Mouse (Mus musculus): Measurements from ENCODE around the gene Kctd20. TPM values are rescaled to one million over a fixed set of nuclear protein-coding genes. Genes with fewer than 3 reads are reported as not detected.

Kctd20 gene
- polyA plus RNA-seq, 1 experiment: 77.9 TPM

DNA sequence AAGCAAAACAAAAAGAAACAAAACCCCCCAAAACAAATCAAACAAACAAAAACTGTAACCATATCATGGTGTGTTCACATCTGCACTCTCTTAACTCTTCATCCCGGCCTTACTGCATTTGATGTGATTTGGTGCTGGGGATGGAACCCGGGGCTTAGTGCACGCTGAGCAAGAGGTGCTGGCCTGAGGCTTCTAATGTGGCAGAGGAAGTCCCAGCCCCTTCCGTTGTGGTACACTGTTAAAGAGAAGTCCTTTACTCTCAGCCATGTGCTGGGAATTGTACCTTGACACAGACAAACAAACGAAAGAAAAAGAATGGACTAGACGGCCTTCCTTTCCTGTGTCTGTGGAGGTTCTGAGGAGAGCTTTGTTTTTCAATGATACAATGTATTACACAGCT, 29.7 kb upstream of the Kctd20 start:
- H3K36me3 ChIP-seq (ENCODE audit: control insufficient read depth, insufficient read depth, low read length, poor library complexity, severe bottlenecking): no peaks in the 10 kb centered on the region
- no peaks in the 10 kb centered on the region for H3K9me3 ChIP-seq (replicated peaks; ENCODE audit: control insufficient read depth, insufficient read depth, low read length, poor library complexity, severe bottlenecking)
- H3K27me3 ChIP-seq (ENCODE audit: control insufficient read depth, insufficient read depth, low read length, poor library complexity, severe bottlenecking): no peaks in the 10 kb centered on the region
- no peak overlapping the region for H3K27ac ChIP-seq (ENCODE audit: insufficient read depth, low read length)
- H3K4me3 ChIP-seq (ENCODE audit: low read depth, low read length): no peak overlapping the region
- peaks cover 3% of the 10 kb centered on the region for H3K4me1 ChIP-seq (ENCODE audit: control insufficient read depth, insufficient read depth, low read length)
- no peak for TF ChIP-seq CTCF (IDR thresholded peaks at IDR 0.05; ENCODE audit: low read depth, low read length)
- TF ChIP-seq POLR2A (IDR thresholded peaks at IDR 0.05; ENCODE audit: insufficient read depth, low read length): no peak
- no peak for TF ChIP-seq EP300 (IDR thresholded peaks at IDR 0.05; ENCODE audit: insufficient read depth, low read depth, low read length)
- H3K9ac ChIP-seq (ENCODE audit: low read depth, poor library complexity, severe bottlenecking): no peak overlapping the region

DNA sequence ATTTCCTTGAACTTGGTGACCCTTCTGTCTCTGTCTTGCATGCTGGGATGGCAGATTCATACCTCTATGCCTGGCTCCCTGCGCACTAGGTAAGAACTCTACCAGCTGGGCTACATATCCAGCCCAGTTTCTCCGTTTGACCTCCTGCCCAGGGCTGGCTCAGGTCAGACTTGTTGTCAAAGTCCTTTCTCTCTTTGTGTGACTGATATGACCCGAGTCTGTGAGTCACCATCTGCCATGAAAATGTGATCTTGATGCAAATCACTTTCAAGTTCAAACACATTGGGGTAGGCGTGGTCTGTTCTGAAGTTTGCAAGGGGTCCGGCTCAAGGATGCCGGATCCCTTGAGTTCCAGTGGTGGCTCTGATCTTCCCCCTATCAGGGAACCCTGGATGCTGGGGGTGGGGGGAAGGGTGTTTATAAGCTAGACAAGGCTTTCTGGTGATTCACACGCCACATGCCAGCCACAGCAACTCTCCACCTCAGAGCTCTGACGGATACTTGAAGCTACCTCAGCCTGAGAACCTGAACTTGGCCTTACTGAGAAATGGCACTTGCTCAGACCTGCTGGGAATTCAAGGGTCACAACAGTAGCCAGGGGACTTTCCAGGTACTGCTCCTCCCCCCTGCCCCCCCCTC, 26.7 kb upstream of the Kctd20 start:
- no peak overlapping the region for H3K9ac ChIP-seq (ENCODE audit: low read depth, poor library complexity, severe bottlenecking)
- H3K4me1 ChIP-seq (ENCODE audit: control insufficient read depth, insufficient read depth, low read length): peaks cover 4% of the 10 kb centered on the region
- H3K36me3 ChIP-seq (ENCODE audit: control insufficient read depth, insufficient read depth, low read length, poor library complexity, severe bottlenecking): no peaks in the 10 kb centered on the region
- no peak overlapping the region for H3K27ac ChIP-seq (ENCODE audit: insufficient read depth, low read length)
- TF ChIP-seq POLR2A (IDR thresholded peaks at IDR 0.05; ENCODE audit: insufficient read depth, low read length): no peak
- no peak for TF ChIP-seq CTCF (IDR thresholded peaks at IDR 0.05; ENCODE audit: low read depth, low read length)
- TF ChIP-seq EP300 (IDR thresholded peaks at IDR 0.05; ENCODE audit: insufficient read depth, low read depth, low read length): no peak
- no peaks in the 10 kb centered on the region for H3K27me3 ChIP-seq (ENCODE audit: control insufficient read depth, insufficient read depth, low read length, poor library complexity, severe bottlenecking)
- H3K9me3 ChIP-seq (replicated peaks; ENCODE audit: control insufficient read depth, insufficient read depth, low read length, poor library complexity, severe bottlenecking): no peaks in the 10 kb centered on the region
- H3K4me3 ChIP-seq (ENCODE audit: low read depth, low read length): no peak overlapping the region

DNA sequence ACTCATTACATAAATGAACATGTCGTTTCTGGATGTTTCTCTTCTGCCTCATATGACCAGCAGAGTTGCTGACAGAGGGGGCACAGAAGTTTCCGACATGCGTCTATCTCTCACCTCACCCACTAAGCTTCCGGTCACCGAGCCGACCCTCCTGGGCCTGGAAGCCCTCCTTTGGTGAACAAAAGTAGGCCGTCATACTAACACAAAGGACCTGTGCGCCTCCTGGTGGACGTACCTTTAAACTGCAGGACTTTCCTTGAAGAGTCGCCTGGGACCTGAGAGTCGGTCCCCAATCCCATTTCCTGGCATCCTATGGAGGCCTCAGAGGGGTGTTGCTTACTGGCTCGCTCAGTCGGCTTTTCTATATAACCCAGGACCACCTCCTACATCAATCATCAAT, 25.4 kb upstream of the Kctd20 start:
- no peaks in the 10 kb centered on the region for H3K36me3 ChIP-seq (ENCODE audit: control insufficient read depth, insufficient read depth, low read length, poor library complexity, severe bottlenecking)
- no peaks in the 10 kb centered on the region for H3K9me3 ChIP-seq (replicated peaks; ENCODE audit: control insufficient read depth, insufficient read depth, low read length, poor library complexity, severe bottlenecking)
- TF ChIP-seq POLR2A (IDR thresholded peaks at IDR 0.05; ENCODE audit: insufficient read depth, low read length): no peak
- peak; percentile 71 for TF ChIP-seq CTCF (IDR thresholded peaks at IDR 0.05; ENCODE audit: low read depth, low read length)
- peaks cover 6% of the 10 kb centered on the region for H3K4me1 ChIP-seq (ENCODE audit: control insufficient read depth, insufficient read depth, low read length)
- H3K4me3 ChIP-seq (ENCODE audit: low read depth, low read length): no peak overlapping the region
- no peaks in the 10 kb centered on the region for H3K27me3 ChIP-seq (ENCODE audit: control insufficient read depth, insufficient read depth, low read length, poor library complexity, severe bottlenecking)
- H3K9ac ChIP-seq (ENCODE audit: low read depth, poor library complexity, severe bottlenecking): no peak overlapping the region
- H3K27ac ChIP-seq (ENCODE audit: insufficient read depth, low read length): no peak overlapping the region

DNA sequence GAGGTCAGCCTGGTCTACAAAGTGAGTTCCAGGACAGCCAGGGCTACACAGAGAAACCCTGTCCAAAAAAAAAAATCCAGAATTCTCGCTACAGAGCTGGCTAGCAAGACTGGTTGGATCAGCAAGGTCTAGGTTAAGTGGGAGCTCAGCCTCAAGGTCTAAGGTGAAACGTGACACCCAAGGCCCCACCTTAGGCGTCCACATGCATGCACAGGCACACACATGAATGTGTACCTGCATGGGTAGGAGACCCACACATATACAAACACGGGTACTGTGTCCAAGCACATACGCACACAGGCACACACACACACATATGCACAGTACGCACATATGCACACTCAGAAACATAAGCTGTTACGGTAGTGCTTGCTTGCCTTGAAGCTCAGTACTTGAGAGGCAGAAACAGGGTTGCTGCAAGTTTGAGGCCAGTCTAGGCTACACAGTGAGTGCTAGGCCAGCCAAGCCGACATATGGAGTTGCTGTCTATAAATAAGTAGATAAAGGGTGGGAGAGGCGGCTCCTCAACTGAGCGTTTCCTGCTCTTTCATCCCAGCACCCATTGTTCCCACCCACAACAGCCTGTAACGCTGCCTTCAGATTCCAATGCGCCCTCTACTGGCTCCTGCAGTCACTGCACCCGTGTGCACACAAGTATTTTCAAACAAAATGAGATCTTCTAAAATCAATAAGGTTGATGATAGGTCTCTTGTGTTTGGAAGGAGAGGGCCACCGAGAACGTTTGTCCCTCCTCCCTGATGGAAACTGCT, 24.7 kb upstream of the Kctd20 start:
- no peaks in the 10 kb centered on the region for H3K27me3 ChIP-seq (ENCODE audit: control insufficient read depth, insufficient read depth, low read length, poor library complexity, severe bottlenecking)
- H3K4me3 ChIP-seq (ENCODE audit: low read depth, low read length): no peak overlapping the region
- H3K36me3 ChIP-seq (ENCODE audit: control insufficient read depth, insufficient read depth, low read length, poor library complexity, severe bottlenecking): no peaks in the 10 kb centered on the region
- no peak overlapping the region for H3K9ac ChIP-seq (ENCODE audit: low read depth, poor library complexity, severe bottlenecking)
- H3K27ac ChIP-seq (ENCODE audit: insufficient read depth, low read length): peak overlapping the region; percentile 19
- H3K9me3 ChIP-seq (replicated peaks; ENCODE audit: control insufficient read depth, insufficient read depth, low read length, poor library complexity, severe bottlenecking): no peaks in the 10 kb centered on the region
- no peak for TF ChIP-seq POLR2A (IDR thresholded peaks at IDR 0.05; ENCODE audit: insufficient read depth, low read length)
- TF ChIP-seq EP300 (IDR thresholded peaks at IDR 0.05; ENCODE audit: insufficient read depth, low read depth, low read length): 0 out of 2 replicates have a peak, but pooled peaks have one; percentile 51
- peak; percentile 91 for TF ChIP-seq CTCF (IDR thresholded peaks at IDR 0.05; ENCODE audit: low read depth, low read length)
- peaks cover 6% of the 10 kb centered on the region for H3K4me1 ChIP-seq (ENCODE audit: control insufficient read depth, insufficient read depth, low read length)

DNA sequence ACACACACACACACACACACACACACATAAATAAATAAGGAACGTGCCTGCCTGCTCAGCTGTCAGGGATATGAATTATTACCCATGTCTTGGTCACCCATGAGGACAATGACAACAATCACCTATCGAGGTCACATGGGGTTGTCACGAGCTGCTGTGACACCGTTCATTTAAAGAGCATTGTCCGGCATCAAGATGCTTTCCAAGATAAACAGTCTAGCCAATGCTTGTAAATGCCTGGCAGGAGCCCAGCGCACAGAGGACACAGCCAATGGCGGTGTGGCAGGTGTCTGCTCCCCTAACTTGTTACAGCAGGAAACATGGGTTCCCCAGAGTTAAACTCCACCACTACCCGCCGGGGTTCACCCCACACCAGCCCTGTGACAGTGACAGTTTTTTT, 23.7 kb upstream of the Kctd20 start:
- TF ChIP-seq EP300 (IDR thresholded peaks at IDR 0.05; ENCODE audit: insufficient read depth, low read depth, low read length): no peak
- no peak for TF ChIP-seq POLR2A (IDR thresholded peaks at IDR 0.05; ENCODE audit: insufficient read depth, low read length)
- no peak for TF ChIP-seq CTCF (IDR thresholded peaks at IDR 0.05; ENCODE audit: low read depth, low read length)
- no peak overlapping the region for H3K27ac ChIP-seq (ENCODE audit: insufficient read depth, low read length)

DNA sequence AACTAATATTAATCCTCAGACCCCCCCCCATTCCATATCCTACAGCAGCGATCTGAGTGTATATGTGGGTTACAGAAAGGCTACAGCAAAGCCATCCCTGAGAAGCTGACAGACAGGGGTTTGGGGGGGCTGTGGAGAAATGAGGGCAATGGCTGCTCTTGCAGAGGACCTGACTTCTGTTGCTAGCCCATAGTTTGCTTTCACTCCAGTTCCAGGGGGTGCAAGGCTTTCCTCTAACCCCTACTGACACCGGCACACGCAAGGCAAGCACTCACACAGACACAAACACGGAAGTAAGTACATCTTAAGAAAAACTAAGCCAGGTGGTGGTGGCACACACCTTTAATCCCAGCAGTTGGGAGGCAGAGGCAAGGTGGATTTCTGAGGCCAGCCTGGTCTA, 22.4 kb upstream of the Kctd20 start:
- no peaks in the 10 kb centered on the region for H3K9me3 ChIP-seq (replicated peaks; ENCODE audit: control insufficient read depth, insufficient read depth, low read length, poor library complexity, severe bottlenecking)
- no peak overlapping the region for H3K9ac ChIP-seq (ENCODE audit: low read depth, poor library complexity, severe bottlenecking)
- H3K4me3 ChIP-seq (ENCODE audit: low read depth, low read length): no peak overlapping the region
- no peak for TF ChIP-seq EP300 (IDR thresholded peaks at IDR 0.05; ENCODE audit: insufficient read depth, low read depth, low read length)
- TF ChIP-seq CTCF (IDR thresholded peaks at IDR 0.05; ENCODE audit: low read depth, low read length): no peak
- TF ChIP-seq POLR2A (IDR thresholded peaks at IDR 0.05; ENCODE audit: insufficient read depth, low read length): no peak
- H3K27me3 ChIP-seq (ENCODE audit: control insufficient read depth, insufficient read depth, low read length, poor library complexity, severe bottlenecking): no peaks in the 10 kb centered on the region
- H3K36me3 ChIP-seq (ENCODE audit: control insufficient read depth, insufficient read depth, low read length, poor library complexity, severe bottlenecking): no peaks in the 10 kb centered on the region
- H3K4me1 ChIP-seq (ENCODE audit: control insufficient read depth, insufficient read depth, low read length): peaks cover 6% of the 10 kb centered on the region
- no peak overlapping the region for H3K27ac ChIP-seq (ENCODE audit: insufficient read depth, low read length)

More for the DNA sequence above, 23.7 kb upstream of the Kctd20 start:
- H3K9me3 ChIP-seq (replicated peaks; ENCODE audit: control insufficient read depth, insufficient read depth, low read length, poor library complexity, severe bottlenecking): no peaks in the 10 kb centered on the region
- no peak overlapping the region for H3K4me3 ChIP-seq (ENCODE audit: low read depth, low read length)
- no peak overlapping the region for H3K9ac ChIP-seq (ENCODE audit: low read depth, poor library complexity, severe bottlenecking)
- H3K36me3 ChIP-seq (ENCODE audit: control insufficient read depth, insufficient read depth, low read length, poor library complexity, severe bottlenecking): no peaks in the 10 kb centered on the region
- H3K4me1 ChIP-seq (ENCODE audit: control insufficient read depth, insufficient read depth, low read length): peaks cover 6% of the 10 kb centered on the region
- no peaks in the 10 kb centered on the region for H3K27me3 ChIP-seq (ENCODE audit: control insufficient read depth, insufficient read depth, low read length, poor library complexity, severe bottlenecking)

Measured in ES-Bruce4 (cell line).